Mouse (Mus musculus): ENCODE measurements around the gene Ctnnb1. TPM values are rescaled to one million over a fixed set of nuclear protein-coding genes. Genes with fewer than 3 reads are reported as not detected.

Gene Ctnnb1
- polyA plus RNA-seq, 1 experiment from 2014 or later: 404 TPM

- DNase-seq (ENCODE audit: low spot score): no peak
- 97% methylated on average over 5 of the region's 5 CpGs for WGBS
- H3K9me3 ChIP-seq (ENCODE audit: control insufficient read depth, low read length): no peaks in the 10 kb centered on the region
- H3K4me2 ChIP-seq (replicated peaks): no peak overlapping the region
- H3K27ac ChIP-seq: no peak overlapping the region
- H3K36me3 ChIP-seq (replicated peaks; ENCODE audit: control insufficient read depth, insufficient read depth): no peaks in the 10 kb centered on the region
- no peak overlapping the region for H3K9ac ChIP-seq
- H3K4me1 ChIP-seq (replicated peaks; ENCODE audit: control insufficient read depth, insufficient read depth, low read length): peaks cover 18% of the 10 kb centered on the region
- ATAC-seq (ENCODE audit: low FRiP score): no peak
- no peaks in the 10 kb centered on the region for H3K27me3 ChIP-seq (ENCODE audit: control insufficient read depth, insufficient read depth, low read length)
- H3K4me3 ChIP-seq (replicated peaks; ENCODE audit: low read length): no peak overlapping the region
Measured at GRCm38 (mm10) chr9:120985009-120985408, 56.0 kb downstream of the Ctnnb1 start.

- Histone ChIP-seq H3K9ac (no peak overlapping the region), H3K27ac (no peak overlapping the region), H3K36me3 (replicated peaks; ENCODE audit: control insufficient read depth, insufficient read depth) (no peaks in the 10 kb centered on the region), H3K9me3 (ENCODE audit: control insufficient read depth, low read length) (no peaks in the 10 kb centered on the region), H3K4me3 (replicated peaks; ENCODE audit: low read length) (no peak overlapping the region), H3K4me2 (replicated peaks) (no peak overlapping the region), H3K27me3 (ENCODE audit: control insufficient read depth, insufficient read depth, low read length) (no peaks in the 10 kb centered on the region), H3K4me1 (replicated peaks; ENCODE audit: control insufficient read depth, insufficient read depth, low read length) (peaks cover 23% of the 10 kb centered on the region)
- over 99% methylated on average over 5 of the region's 5 CpGs for WGBS
- no peak for DNase-seq (ENCODE audit: low spot score)
- ATAC-seq (ENCODE audit: low FRiP score): no peak
Measured at GRCm38 (mm10) chr9:120985524-120985923, 56.5 kb downstream of the Ctnnb1 start.

- ATAC-seq (ENCODE audit: low FRiP score) (no peak), DNase-seq (ENCODE audit: low spot score) (no peak)
- H3K9me3 ChIP-seq (ENCODE audit: control insufficient read depth, low read length): no peaks in the 10 kb centered on the region
- H3K36me3 ChIP-seq (replicated peaks; ENCODE audit: control insufficient read depth, insufficient read depth): no peaks in the 10 kb centered on the region
- H3K9ac ChIP-seq: no peak overlapping the region
- no peaks in the 10 kb centered on the region for H3K27me3 ChIP-seq (ENCODE audit: control insufficient read depth, insufficient read depth, low read length)
- WGBS: 92% methylated on average over 3 of the region's 3 CpGs
- H3K4me2 ChIP-seq (replicated peaks): no peak overlapping the region
- H3K4me1 ChIP-seq (replicated peaks; ENCODE audit: control insufficient read depth, insufficient read depth, low read length): peaks cover 28% of the 10 kb centered on the region
- no peak overlapping the region for H3K27ac ChIP-seq
- no peak overlapping the region for H3K4me3 ChIP-seq (replicated peaks; ENCODE audit: low read length)
Measured at GRCm38 (mm10) chr9:120986255-120986654, 57.2 kb downstream of the Ctnnb1 start.

GRCm38 (mm10) chr9:120986994-120987393 lies 58.0 kb downstream of the Ctnnb1 start:
- H3K36me3 ChIP-seq (replicated peaks; ENCODE audit: control insufficient read depth, insufficient read depth): no peaks in the 10 kb centered on the region
- 86% methylated on average over 4 of the region's 4 CpGs for WGBS
- H3K4me1 ChIP-seq (replicated peaks; ENCODE audit: control insufficient read depth, insufficient read depth, low read length): peaks cover 28% of the 10 kb centered on the region
- ATAC-seq (ENCODE audit: low FRiP score) (no peak), DNase-seq (ENCODE audit: low spot score) (no peak)
- no peak overlapping the region for H3K27ac ChIP-seq
- no peak overlapping the region for H3K4me2 ChIP-seq (replicated peaks)
- no peaks in the 10 kb centered on the region for H3K27me3 ChIP-seq (ENCODE audit: control insufficient read depth, insufficient read depth, low read length)
- no peak overlapping the region for H3K9ac ChIP-seq
- H3K9me3 ChIP-seq (ENCODE audit: control insufficient read depth, low read length): no peaks in the 10 kb centered on the region
- H3K4me3 ChIP-seq (replicated peaks; ENCODE audit: low read length): no peak overlapping the region

GRCm38 (mm10) chr9:120988088-120988487 lies 59.1 kb downstream of the Ctnnb1 start:
- ATAC-seq (ENCODE audit: low FRiP score): peak; percentile 36; the same call in 1 of the 2 replicates
- no peak for DNase-seq (ENCODE audit: low spot score)
- WGBS: 31% methylated on average over 9 of the region's 9 CpGs

GRCm38 (mm10) chr9:120989806-120990700 lies 61.0 kb downstream of the Ctnnb1 start:
- no peak overlapping the region for H3K4me3 ChIP-seq (replicated peaks; ENCODE audit: low read length)
- DNase-seq (ENCODE audit: low spot score): no peak
- 45% methylated on average over 15 of the region's 15 CpGs for WGBS
- peaks cover 52% of the 10 kb centered on the region for H3K4me1 ChIP-seq (replicated peaks; ENCODE audit: control insufficient read depth, insufficient read depth, low read length)
- no peaks in the 10 kb centered on the region for H3K9me3 ChIP-seq (ENCODE audit: control insufficient read depth, low read length)
- no peak overlapping the region for H3K27ac ChIP-seq
- no peaks in the 10 kb centered on the region for H3K36me3 ChIP-seq (replicated peaks; ENCODE audit: control insufficient read depth, insufficient read depth)
- ATAC-seq (ENCODE audit: low FRiP score): no peak
- H3K9ac ChIP-seq: no peak overlapping the region
- H3K27me3 ChIP-seq (ENCODE audit: control insufficient read depth, insufficient read depth, low read length): no peaks in the 10 kb centered on the region
- H3K4me2 ChIP-seq (replicated peaks): no peak overlapping the region

More at GRCm38 (mm10) chr9:120988088-120988487, 59.1 kb downstream of the Ctnnb1 start:
- Histone ChIP-seq H3K4me3 (replicated peaks; ENCODE audit: low read length) (no peak overlapping the region), H3K36me3 (replicated peaks; ENCODE audit: control insufficient read depth, insufficient read depth) (no peaks in the 10 kb centered on the region), H3K9me3 (ENCODE audit: control insufficient read depth, low read length) (no peaks in the 10 kb centered on the region), H3K9ac (no peak overlapping the region), H3K4me1 (replicated peaks; ENCODE audit: control insufficient read depth, insufficient read depth, low read length) (peaks cover 34% of the 10 kb centered on the region), H3K27me3 (ENCODE audit: control insufficient read depth, insufficient read depth, low read length) (no peaks in the 10 kb centered on the region), H3K4me2 (replicated peaks) (no peak overlapping the region), H3K27ac (0 out of 2 replicates have a peak overlapping the region, but pooled peaks have one; percentile 53)

GRCm38 (mm10) chr9:120991801-120992200 lies 62.8 kb downstream of the Ctnnb1 start:
- H3K9me3 ChIP-seq (ENCODE audit: control insufficient read depth, low read length): no peaks in the 10 kb centered on the region
- no peak overlapping the region for H3K27ac ChIP-seq
- H3K4me2 ChIP-seq (replicated peaks): no peak overlapping the region
- WGBS: 72% methylated on average over 2 of the region's 2 CpGs
- H3K4me1 ChIP-seq (replicated peaks; ENCODE audit: control insufficient read depth, insufficient read depth, low read length): peaks cover 52% of the 10 kb centered on the region
- DNase-seq (ENCODE audit: low spot score) (no peak), ATAC-seq (ENCODE audit: low FRiP score) (no peak)
- no peaks in the 10 kb centered on the region for H3K27me3 ChIP-seq (ENCODE audit: control insufficient read depth, insufficient read depth, low read length)
- no peak overlapping the region for H3K4me3 ChIP-seq (replicated peaks; ENCODE audit: low read length)
- H3K9ac ChIP-seq: no peak overlapping the region
- H3K36me3 ChIP-seq (replicated peaks; ENCODE audit: control insufficient read depth, insufficient read depth): no peaks in the 10 kb centered on the region

- ATAC-seq (ENCODE audit: low FRiP score): no peak
Measured at GRCm38 (mm10) chr9:120993004-120993403, 64.0 kb downstream of the Ctnnb1 start.

GRCm38 (mm10) chr9:120994223-120995155 lies 65.5 kb downstream of the Ctnnb1 start:
- no peaks in the 10 kb centered on the region for H3K9me3 ChIP-seq (ENCODE audit: control insufficient read depth, low read length)
- no peak overlapping the region for H3K4me2 ChIP-seq (replicated peaks)
- no peaks in the 10 kb centered on the region for H3K27me3 ChIP-seq (ENCODE audit: control insufficient read depth, insufficient read depth, low read length)
- H3K36me3 ChIP-seq (replicated peaks; ENCODE audit: control insufficient read depth, insufficient read depth): no peaks in the 10 kb centered on the region
- no peak overlapping the region for H3K9ac ChIP-seq
- no peak overlapping the region for H3K4me3 ChIP-seq (replicated peaks; ENCODE audit: low read length)
- 0 out of 2 replicates have a peak overlapping the region, but pooled peaks have one; percentile 63 for H3K27ac ChIP-seq
- ATAC-seq (ENCODE audit: low FRiP score): peak; percentile 25; the same call in 1 of the 2 replicates
- no peak for DNase-seq (ENCODE audit: low spot score)
- H3K4me1 ChIP-seq (replicated peaks; ENCODE audit: control insufficient read depth, insufficient read depth, low read length): peaks cover 37% of the 10 kb centered on the region
- WGBS: 67% methylated on average over 15 of the region's 15 CpGs

More at GRCm38 (mm10) chr9:120993004-120993403, 64.0 kb downstream of the Ctnnb1 start:
- 32% methylated on average over 10 of the region's 10 CpGs for WGBS
- Histone ChIP-seq H3K9ac (no peak overlapping the region), H3K4me3 (replicated peaks; ENCODE audit: low read length) (no peak overlapping the region), H3K36me3 (replicated peaks; ENCODE audit: control insufficient read depth, insufficient read depth) (no peaks in the 10 kb centered on the region), H3K27me3 (ENCODE audit: control insufficient read depth, insufficient read depth, low read length) (no peaks in the 10 kb centered on the region), H3K4me2 (replicated peaks) (no peak overlapping the region), H3K27ac (peak overlapping the region; percentile 63), H3K9me3 (ENCODE audit: control insufficient read depth, low read length) (no peaks in the 10 kb centered on the region), H3K4me1 (replicated peaks; ENCODE audit: control insufficient read depth, insufficient read depth, low read length) (peaks cover 47% of the 10 kb centered on the region)
- DNase-seq (ENCODE audit: low spot score): peak; percentile 39
